Mouse (Mus musculus) CH12F3 (cell line): Measurements from ENCODE around the gene Cdh12.
"Not testable (repeated sequence)": the region's sequence is repeated elsewhere in the genome, so short reads cannot be mapped to it uniquely, and the experiment has no call there.

Experiments
- in situ Hi-C: fragments of 300-500 bp; cut with MboI; formaldehyde crosslinking; loops from 2 replicates; pipeline ENCODE4 v1.14.3; 2020; ENCODE audit warnings: low sequenced_read_pairs

Cdh12 gene

DNA sequence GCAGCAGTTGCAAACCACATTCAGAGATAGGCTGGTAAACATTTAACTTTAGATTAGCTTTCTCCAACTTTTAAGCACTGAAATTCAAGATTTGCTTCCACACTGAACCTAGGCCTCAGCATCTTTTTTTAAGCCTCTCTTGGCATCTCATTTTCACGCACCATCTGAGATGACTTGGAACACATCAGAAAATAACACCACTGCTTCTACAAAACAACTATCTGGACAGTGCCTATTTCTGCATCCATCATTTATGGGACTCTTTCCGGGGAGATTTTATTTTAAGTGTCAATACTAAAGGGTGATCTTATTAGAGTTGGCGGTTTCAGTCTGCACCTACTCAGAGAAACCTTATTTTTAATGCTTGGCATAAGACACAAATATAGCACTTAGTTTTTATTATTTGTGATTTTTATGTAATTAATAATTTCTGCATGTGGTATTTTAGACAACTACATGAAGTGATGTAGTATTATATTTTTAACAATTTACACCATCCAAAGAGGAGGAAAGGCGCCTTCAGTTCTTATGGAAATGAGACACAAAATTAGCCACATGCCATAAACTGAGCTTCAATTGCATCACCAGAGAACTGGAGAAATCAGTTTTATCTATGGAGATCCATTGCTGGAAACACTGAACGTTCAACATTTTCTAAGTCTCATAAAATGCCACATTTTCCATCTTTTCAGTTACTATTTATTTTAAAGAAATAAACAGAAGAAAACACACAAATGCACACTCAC is 906.5 kb downstream of the Cdh12 start:
- in situ Hi-C loops, result no loop called here

DNA sequence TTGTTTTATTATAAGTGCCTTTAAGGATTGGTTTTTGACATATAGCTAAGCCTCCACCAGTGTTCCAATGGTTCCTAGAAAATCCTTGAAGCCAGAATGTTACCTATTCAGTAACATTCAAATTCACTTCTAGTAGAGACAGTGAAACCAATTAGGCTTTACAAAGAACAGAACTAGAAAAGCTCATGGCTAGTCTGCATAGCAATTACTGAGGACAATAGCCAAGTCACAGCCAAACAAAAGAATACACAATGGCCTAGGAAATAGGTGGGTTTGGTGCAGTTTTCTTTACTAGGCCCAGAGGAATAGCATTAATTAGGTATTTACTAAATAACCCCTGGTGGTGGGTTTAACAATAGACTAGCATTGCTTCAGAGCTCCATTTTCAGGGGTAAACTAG is 917.3 kb downstream of the Cdh12 start:
- in situ Hi-C loops, result no loop called here

DNA sequence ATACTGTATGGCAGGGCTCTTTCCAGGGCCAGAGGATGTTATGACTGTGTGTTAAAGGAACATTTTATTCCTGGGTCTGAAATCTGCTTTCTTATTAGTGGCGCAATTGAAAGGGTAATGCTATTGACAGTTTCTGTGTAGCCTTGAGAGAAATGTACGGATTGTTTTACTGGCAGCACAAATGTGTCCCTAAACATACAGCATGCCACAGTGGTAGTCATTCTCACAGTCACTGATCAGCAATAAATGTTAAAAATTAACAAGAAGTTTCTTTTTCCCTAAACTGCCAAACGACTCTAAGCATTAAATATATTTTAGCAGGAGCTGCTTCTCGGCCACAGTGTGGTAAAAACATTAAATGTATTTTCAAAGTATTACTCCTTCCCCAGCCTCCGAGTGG is 926.4 kb downstream of the Cdh12 start:
- in situ Hi-C loops, result no loop called here

DNA sequence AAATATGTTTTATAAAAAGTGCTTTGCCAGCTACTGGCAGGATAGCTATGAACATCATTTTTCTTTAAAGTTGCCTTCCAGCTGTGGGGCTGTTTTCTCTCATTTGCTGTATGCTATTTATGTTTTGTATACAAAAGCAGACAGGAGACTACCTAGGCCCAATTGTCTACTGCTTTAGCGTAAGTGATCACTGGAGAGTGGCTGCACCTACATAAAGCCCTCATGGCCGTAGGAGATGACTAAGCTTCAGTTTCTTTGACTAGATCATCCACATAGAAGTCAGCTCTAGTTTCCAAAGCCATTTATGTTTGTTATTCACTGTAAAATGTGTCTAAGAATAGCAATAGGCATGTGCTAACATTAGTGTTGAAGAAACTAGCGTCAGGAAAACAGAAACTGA is 926.8 kb downstream of the Cdh12 start:
- in situ Hi-C loops, result no loop called here

DNA sequence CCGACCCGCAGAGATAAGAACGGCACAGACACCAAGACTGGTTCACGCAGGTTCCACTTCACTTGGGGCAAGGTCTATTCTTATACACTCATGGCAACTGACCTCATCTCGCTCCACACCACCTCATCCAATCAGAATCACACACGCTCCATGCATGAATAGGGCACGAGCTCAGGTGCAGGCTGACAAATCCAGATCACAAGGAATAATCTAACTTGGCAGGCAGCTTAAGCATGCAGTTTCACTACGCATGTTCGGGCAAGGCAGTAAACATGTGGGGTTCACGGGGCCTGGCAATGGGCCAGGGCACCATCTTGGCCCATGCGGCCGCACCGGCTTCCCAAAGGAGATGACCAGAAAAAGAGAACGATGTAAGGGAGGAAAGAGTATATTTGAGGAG is 942.4 kb downstream of the Cdh12 start:
- in situ Hi-C loops, result not testable (repeated sequence)

DNA sequence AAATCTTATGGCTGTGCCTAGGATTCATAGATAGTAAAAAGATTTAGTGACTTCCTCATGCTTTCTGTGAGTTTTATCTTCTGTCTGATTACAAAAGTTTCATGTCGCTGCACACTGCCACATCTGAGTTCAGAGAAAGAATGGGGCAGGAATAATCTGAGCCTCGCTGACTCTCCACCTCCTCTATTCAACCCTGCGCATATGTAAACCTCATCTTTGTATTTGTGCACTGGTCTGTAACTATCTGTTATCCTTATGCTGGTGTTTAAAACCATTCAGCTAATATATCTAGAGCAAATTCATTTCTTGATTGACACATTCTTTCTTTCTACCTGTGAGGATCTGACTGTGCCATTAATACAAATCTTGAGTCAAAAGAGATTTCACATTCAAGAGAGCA is 944.0 kb downstream of the Cdh12 start:
- in situ Hi-C loops, result no loop called here

DNA sequence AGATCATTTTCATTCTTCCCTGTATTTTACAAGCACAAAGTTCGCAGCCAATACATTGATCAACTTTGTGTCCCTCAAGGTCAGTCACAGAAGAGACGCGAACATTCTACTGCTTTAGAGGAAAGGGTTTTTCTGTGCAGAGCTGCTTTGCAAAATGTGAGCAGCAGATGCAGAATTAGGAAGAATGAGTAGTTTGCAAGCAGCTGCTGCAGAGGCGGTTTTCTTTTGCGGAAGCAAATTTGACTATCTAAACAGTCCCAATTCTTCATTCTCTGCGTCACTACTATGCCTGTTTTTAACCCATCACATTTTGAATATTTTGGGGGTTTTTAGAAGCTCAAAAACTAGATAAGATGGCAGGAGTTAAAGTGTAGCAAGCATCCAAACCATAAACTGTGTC is 956.1 kb downstream of the Cdh12 start:
- in situ Hi-C loops, result no loop called here

DNA sequence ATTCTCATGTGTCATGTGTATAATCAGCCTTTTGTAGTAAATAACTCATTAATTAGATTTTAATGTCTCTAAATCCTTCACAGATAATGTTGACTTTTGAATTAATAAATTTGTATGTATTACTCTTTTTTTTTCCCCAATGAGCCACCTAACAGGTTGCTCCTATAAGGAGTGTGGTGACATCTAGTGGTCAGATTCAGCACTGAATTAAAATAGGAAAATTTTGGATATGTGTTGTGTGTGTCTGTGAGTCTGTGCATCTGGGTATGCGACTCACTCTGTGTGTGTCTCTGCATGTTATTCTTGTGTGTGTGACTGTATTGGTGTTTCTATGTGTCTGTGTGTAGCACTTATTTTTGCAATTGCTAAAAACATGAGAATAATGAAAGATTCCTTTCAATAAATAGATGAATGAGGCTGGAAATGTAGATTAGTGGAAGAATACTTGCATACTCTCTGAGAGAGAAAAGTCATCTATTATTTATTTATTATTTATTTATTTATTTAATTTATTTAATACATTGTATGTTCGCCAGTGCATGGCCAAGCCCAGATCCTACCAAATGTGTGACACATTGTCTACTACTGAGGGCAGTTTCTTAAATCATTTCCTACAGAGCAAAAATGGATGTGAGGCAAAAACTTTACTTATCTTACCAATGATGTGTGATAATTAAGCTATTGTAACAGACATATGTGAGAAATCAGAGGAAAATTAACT is 958.4 kb downstream of the Cdh12 start:
- in situ Hi-C loops, result no loop called here

DNA sequence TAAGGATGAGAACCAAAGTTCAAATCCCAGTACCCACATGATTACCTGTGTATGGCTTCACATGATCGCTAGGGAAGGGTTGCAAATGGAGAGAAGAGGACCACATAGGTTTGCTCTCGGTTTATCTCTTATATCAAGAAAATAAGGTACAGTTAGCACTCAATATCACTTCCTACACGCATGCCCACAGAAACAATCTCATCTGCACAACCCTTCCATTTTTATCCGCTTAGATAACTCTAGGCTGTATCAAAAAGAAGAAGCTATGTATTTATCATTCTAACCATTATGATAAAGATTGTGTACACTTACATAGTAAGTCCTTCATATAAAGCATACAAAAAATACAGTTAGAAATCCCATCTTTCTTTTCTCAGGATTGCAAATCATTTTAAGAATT is 988.3 kb downstream of the Cdh12 start:
- in situ Hi-C loops, result no loop called here

DNA sequence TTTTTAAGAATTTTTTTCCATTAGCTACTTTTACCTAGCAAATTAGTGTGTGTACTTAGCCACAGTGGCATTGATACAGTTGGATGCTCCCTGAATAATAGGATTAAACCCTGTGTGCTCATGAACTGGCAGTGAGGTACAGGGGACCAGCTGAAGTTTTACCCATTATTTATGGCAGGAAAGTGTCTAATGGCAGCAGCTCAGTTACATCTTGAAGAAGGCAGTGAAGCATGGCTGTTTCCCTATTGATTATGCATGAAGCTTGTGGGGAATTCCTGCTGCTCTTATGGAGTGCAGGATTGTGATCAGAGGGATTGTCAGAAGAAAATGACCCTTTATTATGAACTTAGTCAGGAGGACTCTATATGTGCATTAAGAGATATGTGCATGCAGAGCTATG is 988.9 kb downstream of the Cdh12 start:
- in situ Hi-C loops, result no loop called here

DNA sequence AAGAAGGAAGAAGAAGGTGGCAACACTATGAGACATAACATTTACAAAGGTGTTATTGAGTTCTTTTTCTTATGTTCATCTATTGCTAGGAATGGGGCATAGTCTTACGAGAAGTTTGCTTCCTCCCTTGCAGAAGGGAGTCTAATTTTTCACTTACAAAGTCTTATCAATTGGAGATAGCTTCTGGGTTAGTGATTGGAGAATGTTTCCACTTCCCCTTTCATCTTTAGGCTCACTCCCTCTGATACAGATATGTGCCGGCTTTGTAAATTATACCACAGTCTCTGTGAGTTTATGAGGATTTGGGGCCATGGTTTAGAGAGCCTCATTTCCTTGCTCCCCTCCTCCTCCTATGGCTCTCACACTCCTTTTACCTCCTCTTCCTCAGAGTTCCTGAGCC is 1009.0 kb downstream of the Cdh12 start:
- in situ Hi-C loops, result no loop called here

DNA sequence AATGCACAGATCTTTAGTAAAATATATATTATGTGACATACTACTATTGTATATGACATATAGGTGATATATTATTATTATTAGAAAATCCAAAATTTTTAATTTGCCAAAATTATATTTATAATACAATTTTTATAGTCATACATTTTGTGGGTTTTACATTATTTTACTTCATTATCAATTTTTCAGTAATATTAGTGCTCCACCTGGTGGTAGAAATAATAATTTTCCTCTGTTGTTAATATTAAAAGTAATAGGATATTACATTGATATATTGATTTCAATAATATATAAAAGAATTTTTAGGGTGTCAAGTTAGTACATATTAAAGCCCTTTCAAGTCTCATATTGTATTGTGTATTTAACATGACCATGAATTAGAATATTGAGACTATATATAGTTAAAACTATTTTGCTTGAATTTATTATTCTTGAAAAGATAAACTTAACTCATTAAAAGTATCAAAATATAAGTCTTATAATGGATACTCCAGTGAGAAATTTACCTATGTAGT is 1070.3 kb downstream of the Cdh12 start:
- in situ Hi-C loops, result no loop called here

DNA sequence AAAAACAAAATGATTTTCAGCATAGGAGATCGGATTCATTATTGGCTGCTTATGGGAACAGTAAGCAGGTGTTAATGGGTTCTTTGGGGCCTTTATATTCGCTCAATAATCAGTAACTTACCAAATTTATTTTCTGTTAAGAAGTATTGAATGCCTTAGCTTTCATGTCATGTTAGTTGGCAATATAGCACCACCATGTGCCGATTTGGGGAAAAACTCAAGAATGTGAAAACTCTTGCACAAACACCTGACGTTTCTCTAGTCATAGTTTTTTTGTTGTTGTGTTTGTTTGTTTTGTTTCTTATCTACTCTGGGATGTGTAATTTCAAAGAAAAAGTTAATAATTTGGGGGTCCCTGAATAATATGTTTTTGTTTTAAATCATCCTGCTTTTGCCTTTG is 1081.7 kb downstream of the Cdh12 start:
- in situ Hi-C loops, result no loop called here

DNA sequence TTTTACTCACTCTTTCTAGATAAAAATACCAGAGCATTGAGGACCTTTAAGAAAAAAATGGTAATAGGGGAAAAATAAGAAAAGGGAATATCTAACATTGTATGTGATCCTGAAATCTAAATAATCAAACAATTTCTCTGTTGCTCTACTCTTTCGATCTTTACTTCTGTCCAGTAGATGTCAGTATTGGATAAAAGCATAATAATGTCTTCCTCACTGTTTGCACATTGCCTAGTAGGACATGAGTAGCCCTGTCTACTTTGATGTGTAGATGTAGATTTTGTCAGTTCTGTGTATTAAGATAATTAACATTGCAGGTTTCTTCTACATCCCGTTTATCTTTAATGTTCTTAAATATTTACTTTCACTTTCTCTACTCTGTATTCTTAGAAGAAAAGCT is 1087.8 kb downstream of the Cdh12 start:
- in situ Hi-C loops, result no loop called here

DNA sequence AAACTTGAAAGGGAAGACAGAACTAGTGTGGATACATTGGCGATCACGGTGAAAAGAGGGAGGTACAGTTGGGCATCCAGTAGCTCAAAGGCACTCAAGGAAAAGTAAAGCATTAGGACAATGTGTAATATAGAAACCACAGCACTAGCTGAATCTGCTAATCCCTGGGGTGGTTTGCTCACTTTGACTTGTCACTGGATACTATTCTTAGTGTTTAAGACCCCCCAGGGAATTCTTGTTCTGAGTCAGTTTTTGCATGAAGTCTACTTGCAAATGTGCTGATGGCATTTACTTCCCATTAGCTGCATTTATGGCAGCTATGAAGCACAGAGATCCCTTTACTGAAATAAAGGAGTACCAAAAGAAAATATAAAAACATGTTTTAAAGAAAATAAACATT is 1095.7 kb downstream of the Cdh12 start:
- in situ Hi-C loops, result no loop called here

DNA sequence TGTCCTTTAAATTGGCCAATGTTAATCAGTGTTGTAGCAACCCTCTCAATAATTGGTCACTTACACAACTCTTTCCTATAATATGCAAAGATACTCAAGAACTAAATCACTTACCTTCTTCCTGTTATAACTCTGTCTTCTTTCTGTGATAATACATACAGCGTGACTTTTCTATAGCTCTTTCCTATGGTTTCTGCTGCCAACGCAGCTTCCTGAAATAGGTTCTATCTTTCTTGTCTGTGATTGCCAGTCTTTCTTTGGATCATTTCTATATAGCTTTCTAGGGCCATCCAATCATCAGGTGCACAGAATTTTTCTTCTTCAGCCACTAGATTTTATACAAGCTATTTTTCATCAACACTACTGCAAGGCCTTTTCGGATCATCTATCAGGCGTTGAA is 1106.9 kb downstream of the Cdh12 start:
- in situ Hi-C loops, result no loop called here

DNA sequence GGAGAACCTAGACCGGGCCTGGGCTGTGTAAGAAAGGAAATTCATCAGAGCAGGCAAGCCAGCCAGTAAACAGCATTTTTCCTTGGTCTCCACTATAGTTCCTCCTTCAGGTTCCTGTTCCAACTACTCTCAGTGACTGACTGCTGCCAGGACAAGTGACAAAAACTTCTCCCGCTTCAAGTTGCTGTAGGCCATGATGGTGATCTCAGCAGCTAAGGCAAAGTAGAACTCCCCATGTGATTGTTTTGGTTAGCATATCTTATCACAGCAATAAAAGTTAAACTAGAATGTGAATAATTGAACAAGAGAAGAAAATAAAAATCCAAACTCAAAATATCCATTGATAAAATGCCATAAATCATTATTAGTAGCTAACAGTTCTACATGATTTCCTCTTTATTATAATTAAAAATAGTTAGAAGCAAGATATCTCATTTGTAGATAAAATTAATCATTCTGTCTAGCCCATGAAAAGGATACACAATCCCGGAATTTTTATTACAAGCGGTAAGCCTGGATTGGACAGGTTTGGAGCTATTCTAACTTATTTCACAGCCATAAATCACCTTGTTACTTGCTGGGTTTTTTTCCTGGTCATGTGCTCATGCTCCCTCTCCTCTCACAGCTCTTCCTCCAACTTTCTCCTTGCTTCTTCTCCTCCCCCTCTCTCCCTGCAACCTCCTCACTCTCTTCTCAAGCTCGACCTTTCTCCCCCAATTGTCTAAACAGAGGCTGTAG is 1117.4 kb downstream of the Cdh12 start:
- in situ Hi-C loops, result no loop called here

DNA sequence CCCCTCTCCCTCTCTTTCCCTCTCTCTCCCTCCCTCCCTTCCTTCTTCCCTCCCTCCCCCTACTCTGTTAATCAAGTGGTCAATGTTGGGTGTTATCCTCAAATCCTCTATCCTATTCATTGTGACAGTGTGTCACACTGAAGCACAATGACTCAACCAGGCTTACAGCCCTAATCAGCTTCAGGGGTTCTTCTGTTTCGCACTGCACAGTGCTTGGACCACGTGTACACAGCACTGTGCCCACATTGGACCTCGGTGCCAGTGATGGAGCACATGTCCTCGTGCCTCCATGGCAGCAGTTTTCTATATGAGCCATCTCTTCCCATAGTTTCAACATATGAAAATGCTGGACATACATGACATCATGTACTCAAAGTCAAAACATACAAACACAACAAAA is 1155.4 kb downstream of the Cdh12 start:
- in situ Hi-C loops, result no loop called here
